Mouse (Mus musculus) bone marrow, adult 2 months (tissue): ENCODE results near the gene Upf2. TPM values are rescaled to one million over a fixed set of nuclear protein-coding genes. Genes with fewer than 3 reads are reported as not detected.
"Not testable (repeated sequence)": the region's sequence is repeated elsewhere in the genome, so short reads cannot be mapped to it uniquely, and the experiment has no call there.

Experiments
- H3K27ac ChIP-seq: fragments of 200-500 bp; 2 replicates; pipeline ENCODE4 v1.5.1; 2012; ENCODE audit warnings: low read depth, mild to moderate bottlenecking, control low read depth, inconsistent platforms, low read length; ENCODE audit not compliant: control insufficient read depth, poor library complexity, insufficient read depth
- H3K4me1 ChIP-seq: fragments of 200-500 bp; 2 replicates; pipeline ENCODE4 v1.6.1; 2011; ENCODE audit warnings: low read length; ENCODE audit not compliant: control insufficient read depth, insufficient read depth
- H3K4me3 ChIP-seq: fragments of 200-500 bp; replicated peaks from 2 replicates; pipeline ENCODE3; 2011; ENCODE audit warnings: mild to moderate bottlenecking, low read depth, low read length, control low read depth; ENCODE audit not compliant: control insufficient read depth
- CTCF ChIP-seq: fragments of 200-500 bp; IDR thresholded peaks from 2 replicates; pipeline ENCODE4 v1.5.1; 2011; ENCODE audit warnings: low read length, control low read depth; ENCODE audit not compliant: control insufficient read depth, insufficient read depth
- POLR2A ChIP-seq: fragments of 200-500 bp; IDR thresholded peaks from 2 replicates; pipeline ENCODE4 v1.6.1; 2011; ENCODE audit warnings: low read depth, mild to moderate bottlenecking, control low read depth, low read length, borderline replicate concordance; ENCODE audit not compliant: control insufficient read depth
- WGBS: fragments of 180-500 bp; shearing (Covaris S2); methylation state at CpG from one replicate; pipeline ENCODE4 v1.1.7; 2018; 5-methylcytosine and 5-hydroxymethylcytosine counted together
- polyA plus RNA-seq: library from polyadenylated mRNA; stranded (reverse); fragments of >200 nt; gene quantifications from 2 replicates; pipeline ENCODE4 v1.2.4, GENCODE M21; 2011; ENCODE audit warnings: low replicate concordance; ENCODE audit not compliant: missing spikeins, insufficient read depth, insufficient read length

Gene Upf2
- polyA plus RNA-seq, 1 experiment, result 20.0 TPM

GRCm38 (mm10) chr2:6083696-6084095 is 132.4 kb downstream of the Upf2 start:
- no peaks in the 10 kb centered on the region; the same call in 1 of the 2 replicates for H3K4me1 ChIP-seq
- 65% methylated on average over 1 of the region's 1 CpGs for WGBS
- H3K4me3 ChIP-seq, result no peak overlapping the region
- no peak overlapping the region for H3K27ac ChIP-seq
- TF ChIP-seq POLR2A (no peak), CTCF (no peak)

DNA sequence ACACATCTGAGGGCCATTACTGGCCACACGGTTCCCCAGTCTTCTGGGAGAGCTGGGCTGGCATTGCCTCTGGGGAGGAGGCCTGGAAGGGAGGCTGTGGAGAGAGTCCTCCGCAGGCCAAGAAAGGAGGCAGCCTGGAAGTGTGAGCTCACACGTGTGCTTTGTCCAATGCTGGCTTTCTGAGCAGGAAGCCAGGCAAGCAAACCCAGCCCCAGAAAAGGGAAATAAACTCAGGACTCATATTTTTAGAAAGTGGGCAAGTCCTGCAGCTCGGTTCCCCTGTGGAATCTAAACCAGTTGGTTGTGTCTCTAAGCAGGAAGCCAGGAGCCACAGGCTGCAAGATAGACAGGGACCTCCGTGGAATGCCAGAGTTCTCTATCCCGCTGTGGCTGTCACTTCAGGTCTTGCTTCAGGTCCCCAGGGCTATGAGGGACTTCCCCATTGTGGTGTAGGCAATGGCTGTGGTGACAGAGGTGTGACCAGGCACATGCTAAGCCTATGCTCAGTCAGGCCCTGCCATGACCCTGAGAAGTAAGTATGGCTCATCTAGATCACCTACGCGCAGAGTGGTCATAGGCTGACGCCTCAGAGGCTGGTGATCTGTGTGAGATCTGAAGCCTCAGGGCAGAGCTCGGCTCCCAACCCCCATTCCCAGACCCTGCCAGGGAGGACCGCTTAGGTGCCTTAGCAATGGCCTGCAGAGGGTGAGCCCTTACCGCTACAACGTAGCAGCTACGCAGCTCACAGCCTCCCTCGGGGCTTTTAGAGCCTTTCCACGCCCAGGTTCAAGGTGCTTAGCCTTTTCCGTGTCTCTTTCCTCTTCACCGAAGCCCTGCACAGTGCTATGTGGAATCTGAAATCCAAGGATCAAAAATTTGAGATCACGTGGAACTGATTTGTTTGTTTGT is 134.6 kb downstream of the Upf2 start:
- H3K4me1 ChIP-seq, result no peaks in the 10 kb centered on the region; the same call in 1 of the 2 replicates
- H3K4me3 ChIP-seq, result no peak overlapping the region
- 46% methylated on average over 19 of the region's 19 CpGs for WGBS
- TF ChIP-seq POLR2A, result no peak
- TF ChIP-seq CTCF, result no peak
- H3K27ac ChIP-seq, result no peak overlapping the region

- Histone ChIP-seq H3K27ac (no peak overlapping the region), H3K4me3 (no peak overlapping the region), H3K4me1 (no peaks in the 10 kb centered on the region; the same call in 1 of the 2 replicates)
- WGBS, result 84% methylated on average over 5 of the region's 5 CpGs
- TF ChIP-seq POLR2A (no peak), CTCF (no peak)
Observed at GRCm38 (mm10) chr2:6087151-6087550, 135.9 kb downstream of the Upf2 start.

DNA sequence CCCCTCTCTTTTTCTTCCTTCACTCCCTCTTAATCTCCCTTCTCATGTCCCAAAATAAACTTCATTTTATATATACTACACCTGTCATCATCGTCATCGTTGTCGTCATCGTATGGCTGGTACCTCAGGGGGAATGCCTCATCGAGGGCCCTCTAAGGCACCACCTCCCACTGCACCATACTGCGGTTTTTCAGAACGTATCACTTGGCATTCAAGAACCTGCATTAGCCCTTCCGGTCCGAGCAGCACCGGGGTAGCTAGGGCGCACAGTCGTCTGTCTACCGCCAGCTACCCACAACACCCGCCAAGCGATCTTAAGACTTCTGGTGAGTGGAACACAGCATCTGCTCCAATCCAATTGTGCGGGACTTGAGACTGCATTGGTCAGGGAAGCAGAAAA is 138.7 kb downstream of the Upf2 start:
- not testable (repeated sequence) for H3K27ac ChIP-seq, H3K4me1 ChIP-seq, H3K4me3 ChIP-seq
- 90% methylated on average over 16 of the region's 16 CpGs for WGBS

- Histone ChIP-seq H3K27ac (no peak overlapping the region), H3K4me3 (no peak overlapping the region), H3K4me1 (no peaks in the 10 kb centered on the region)
- 82% methylated on average over 7 of the region's 7 CpGs for WGBS
- TF ChIP-seq POLR2A, result no peak
- TF ChIP-seq CTCF, result no peak
Observed at GRCm38 (mm10) chr2:6097113-6097716, 145.9 kb downstream of the Upf2 start.

- no peak for TF ChIP-seq POLR2A
- no peak overlapping the region for H3K27ac ChIP-seq
- WGBS, result 67% methylated on average over 6 of the region's 6 CpGs
- H3K4me3 ChIP-seq, result no peak overlapping the region
- no peaks in the 10 kb centered on the region for H3K4me1 ChIP-seq
Observed at GRCm38 (mm10) chr2:6098924-6099323, 147.7 kb downstream of the Upf2 start.

DNA sequence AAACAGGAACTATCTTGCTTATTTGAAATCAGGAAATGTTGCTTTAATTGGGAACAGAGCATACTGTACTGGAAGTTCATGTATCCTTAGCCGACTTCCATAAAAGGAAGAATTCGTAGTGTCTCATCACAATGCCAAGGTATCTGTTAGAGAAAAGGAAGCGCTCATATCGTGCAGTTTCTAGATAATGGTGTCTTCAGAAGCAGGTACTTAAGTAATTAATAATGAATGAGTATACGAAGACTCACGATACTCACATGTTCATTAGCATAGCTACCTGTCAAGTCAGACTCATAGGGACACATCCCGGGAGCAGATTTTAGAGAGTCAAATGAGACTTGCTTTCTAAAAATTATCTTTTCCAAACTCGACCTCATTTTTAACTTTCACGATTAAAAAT is 148.2 kb downstream of the Upf2 start:
- H3K4me1 ChIP-seq, result no peaks in the 10 kb centered on the region
- no peak overlapping the region for H3K27ac ChIP-seq
- no peak overlapping the region for H3K4me3 ChIP-seq
- 65% methylated on average over 9 of the region's 9 CpGs for WGBS
- TF ChIP-seq POLR2A, result no peak
- TF ChIP-seq CTCF, result no peak

- TF ChIP-seq POLR2A, result no peak
- no peak for TF ChIP-seq CTCF
- 5% methylated on average over 51 of the region's 51 CpGs for WGBS
- Histone ChIP-seq H3K4me3 (no peak overlapping the region), H3K4me1 (no peaks in the 10 kb centered on the region), H3K27ac (no peak overlapping the region)
Observed at GRCm38 (mm10) chr2:6100027-6100749, 148.9 kb downstream of the Upf2 start.

DNA sequence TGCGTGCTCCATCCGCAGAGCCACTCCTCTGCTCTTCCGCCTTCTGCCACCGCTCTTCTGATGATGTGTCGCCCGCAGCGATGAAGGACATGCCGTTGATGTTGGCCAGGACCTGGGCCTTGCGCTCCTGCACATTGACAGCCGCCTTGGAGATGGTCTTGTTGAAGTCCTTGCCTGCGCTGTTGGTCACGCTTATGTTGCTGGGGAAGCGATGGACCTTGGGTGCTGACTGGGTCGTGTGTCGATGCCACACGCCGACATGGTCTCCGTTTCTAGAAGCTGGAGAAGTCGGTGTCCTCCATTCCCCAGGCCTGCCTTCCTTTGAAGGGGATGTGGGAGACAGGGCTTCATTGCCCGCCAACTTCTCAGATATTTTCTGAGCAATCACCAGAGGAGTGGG is 149.5 kb downstream of the Upf2 start:
- no peak for TF ChIP-seq CTCF
- TF ChIP-seq POLR2A, result no peak
- no peaks in the 10 kb centered on the region for H3K4me1 ChIP-seq
- H3K27ac ChIP-seq, result no peak overlapping the region
- 39% methylated on average over 20 of the region's 20 CpGs for WGBS
- no peak overlapping the region for H3K4me3 ChIP-seq
